Mouse (Mus musculus) layer of hippocampus, adult 2 months (tissue): Measurements from ENCODE around the gene Tcf3. TPM values are rescaled to one million over a fixed set of nuclear protein-coding genes. Genes with fewer than 3 reads are reported as not detected.

ENCODE experiments used
- DNase-seq, 2 experiments: peaks; one replicate each; pipeline ENCODE4 v3.0.0; 2022; ENCODE audit warnings: low spot score in 2 of 2
- H3K27ac ChIP-seq: fragments of 200-600 bp; 2 replicates; pipeline ENCODE4 v1.8.1; 2022
- H3K4me3 ChIP-seq: fragments of 200-600 bp; 2 replicates; pipeline ENCODE4 v1.8.1; 2022; ENCODE audit warnings: mild to moderate bottlenecking
- CTCF ChIP-seq: fragments of 200-600 bp; conservative IDR thresholded peaks from 2 replicates; pipeline ENCODE4 v1.8.1; 2022; ENCODE audit warnings: antibody characterized with exemption, mild to moderate bottlenecking, moderate library complexity
- long read RNA-seq, 2 experiments: library from polyadenylated mRNA; stranded (forward); transcript quantifications; one replicate each; pipeline ENCODE4 v2.0.0; 2021; ENCODE audit warnings: borderline mapping rate in 2 of 2
- total RNA-seq, 2 experiments: library from RNA; stranded (reverse); gene quantifications; 2 replicates each; pipeline ENCODE4 v1.2.3; 2021

Tcf3 gene
- 10 to 100 TPM; 27.6 to 31.6 TPM for total RNA-seq
- long read RNA-seq, experiment 1, transcript Tcf3-209 (19 exons, 2,950 nt), result major isoform, 8 of 44 reads
- long read RNA-seq, experiment 1, transcript Tcf3-202 (19 exons, 2,829 nt), result minor isoform, 5 of 44 reads
- long read RNA-seq, experiment 1, partial matches to known transcripts, result 4 of 44 reads
- long read RNA-seq, experiment 1, other reads (novel, unspliced or antisense), result 18 of 44 reads
- long read RNA-seq, experiment 2, transcript Tcf3-209 (19 exons, 2,950 nt), result major isoform, 12 of 50 reads
- long read RNA-seq, experiment 2, transcript Tcf3-202 (19 exons, 2,829 nt), result minor isoform, 10 of 50 reads
- long read RNA-seq, experiment 2, partial matches to known transcripts, result 5 of 50 reads
- long read RNA-seq, experiment 2, other reads (novel, unspliced or antisense), result 11 of 50 reads

- Histone ChIP-seq H3K4me3 (peak within 1 kb of the TSS; percentile 90), H3K27ac (peak within 1 kb of the TSS; percentile 100)
- no peak for TF ChIP-seq CTCF
- DNase-seq, result peak; percentile 93 to 98
Observed at GRCm38 (mm10) chr10:80433513-80434232, at the start of gene Tcf3. Tcf3 (minus strand) TSS chr10:80433647.

DNA sequence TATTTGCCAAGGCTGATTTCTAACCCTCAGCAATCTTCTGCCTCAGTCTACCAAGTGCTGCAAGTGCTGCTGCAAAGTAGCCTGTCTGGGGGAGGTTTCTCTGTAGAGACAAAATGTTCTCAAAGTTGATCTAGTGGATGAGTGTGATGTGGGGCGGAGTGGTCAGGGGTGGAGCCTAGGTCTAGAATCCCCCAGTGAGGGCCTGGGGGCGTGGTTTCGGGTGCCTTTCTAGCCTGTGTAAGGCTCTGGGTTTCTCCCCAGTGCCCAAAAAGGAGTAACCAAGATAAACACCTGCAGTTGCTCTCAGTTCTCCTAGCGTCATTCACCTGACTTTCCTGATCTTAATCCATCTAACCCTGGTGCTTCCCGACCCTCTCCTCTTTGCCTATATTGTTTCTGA lies 47.6 kb upstream of the Tcf3 start:
- Histone ChIP-seq H3K4me3 (no peak overlapping the region), H3K27ac (no peak overlapping the region)
- no peak for DNase-seq
- no peak for TF ChIP-seq CTCF

GRCm38 (mm10) chr10:80478531-80478930 lies 45.1 kb upstream of the Tcf3 start:
- DNase-seq, result no peak
- Histone ChIP-seq H3K27ac (no peak overlapping the region), H3K4me3 (no peak overlapping the region)
- no peak for TF ChIP-seq CTCF

DNA sequence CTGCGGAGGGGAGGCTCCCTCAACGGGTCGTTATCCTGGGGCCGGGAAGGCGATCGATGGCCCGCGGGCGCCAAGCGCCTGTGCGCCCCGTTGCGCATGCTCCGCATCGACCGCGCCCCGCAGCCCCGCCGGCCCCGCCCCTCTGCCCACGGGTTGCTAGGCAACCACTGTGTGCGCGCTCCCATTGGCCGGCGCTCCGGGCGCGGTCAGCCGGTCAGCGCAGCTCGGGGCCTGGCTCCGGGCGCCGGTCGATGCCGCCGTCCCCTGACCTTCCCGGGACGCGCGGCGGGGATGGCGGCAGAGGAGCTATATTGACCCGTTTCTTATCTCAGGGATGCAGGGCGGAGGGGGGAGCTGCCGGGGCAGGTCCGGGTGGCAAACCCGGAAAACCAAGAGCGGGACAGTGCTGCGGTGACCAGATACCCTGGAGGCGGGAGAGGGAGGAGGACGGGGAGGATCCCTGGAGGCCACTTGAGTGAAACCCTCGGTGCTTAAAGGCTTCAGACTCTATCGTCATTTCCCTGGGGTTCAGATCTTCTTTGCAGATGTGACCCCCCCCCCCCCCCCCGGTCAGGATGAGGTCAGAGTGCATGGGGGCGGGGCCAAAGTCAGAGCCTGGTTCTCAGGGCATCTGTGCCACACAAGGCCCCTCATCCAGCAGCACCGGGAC lies 42.0 kb upstream of the Tcf3 start:
- peak overlapping the region; percentile 92 for H3K27ac ChIP-seq
- TF ChIP-seq CTCF, result no peak
- peak; percentile 84 to 90 for DNase-seq
- H3K4me3 ChIP-seq, result peak overlapping the region; percentile 77

DNA sequence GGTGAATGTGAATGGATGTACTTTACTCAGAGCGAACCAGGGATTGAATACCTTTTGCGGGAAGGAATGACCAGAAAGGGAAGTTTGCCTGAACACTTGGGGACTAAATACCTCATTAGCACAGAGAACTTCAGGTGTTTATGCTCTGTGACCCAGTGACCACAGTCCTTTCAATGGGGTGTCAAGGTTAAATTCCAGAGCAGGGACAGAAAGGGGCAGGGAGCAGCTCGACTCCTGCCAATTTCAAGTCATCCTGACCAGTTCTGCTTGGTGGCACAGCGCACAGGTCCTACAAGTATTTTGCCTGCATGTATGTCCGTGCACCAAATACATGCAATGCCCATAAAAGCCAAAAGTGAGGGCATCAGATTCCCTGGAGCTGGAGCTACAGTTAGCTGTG lies 31.6 kb upstream of the Tcf3 start:
- no peak for DNase-seq
- no peak for TF ChIP-seq CTCF
- Histone ChIP-seq H3K4me3 (no peak overlapping the region), H3K27ac (no peak overlapping the region)

- DNase-seq, result no peak
- TF ChIP-seq CTCF, result no peak
- H3K4me3 ChIP-seq, result no peak overlapping the region
- H3K27ac ChIP-seq, result no peak overlapping the region
Observed at GRCm38 (mm10) chr10:80464381-80465035, 31.1 kb upstream of the Tcf3 start.

GRCm38 (mm10) chr10:80461346-80461745 lies 27.9 kb upstream of the Tcf3 start:
- Histone ChIP-seq H3K4me3 (no peak overlapping the region), H3K27ac (no peak overlapping the region)
- DNase-seq, result no peak
- TF ChIP-seq CTCF, result no peak

GRCm38 (mm10) chr10:80460324-80460723 lies 26.9 kb upstream of the Tcf3 start:
- no peak for DNase-seq
- H3K4me3 ChIP-seq, result no peak overlapping the region
- H3K27ac ChIP-seq, result no peak overlapping the region
- TF ChIP-seq CTCF, result no peak

- no peak overlapping the region for H3K4me3 ChIP-seq
- no peak for DNase-seq
- TF ChIP-seq CTCF, result no peak
- H3K27ac ChIP-seq, result no peak overlapping the region
Observed at GRCm38 (mm10) chr10:80459671-80460070, 26.2 kb upstream of the Tcf3 start.

DNA sequence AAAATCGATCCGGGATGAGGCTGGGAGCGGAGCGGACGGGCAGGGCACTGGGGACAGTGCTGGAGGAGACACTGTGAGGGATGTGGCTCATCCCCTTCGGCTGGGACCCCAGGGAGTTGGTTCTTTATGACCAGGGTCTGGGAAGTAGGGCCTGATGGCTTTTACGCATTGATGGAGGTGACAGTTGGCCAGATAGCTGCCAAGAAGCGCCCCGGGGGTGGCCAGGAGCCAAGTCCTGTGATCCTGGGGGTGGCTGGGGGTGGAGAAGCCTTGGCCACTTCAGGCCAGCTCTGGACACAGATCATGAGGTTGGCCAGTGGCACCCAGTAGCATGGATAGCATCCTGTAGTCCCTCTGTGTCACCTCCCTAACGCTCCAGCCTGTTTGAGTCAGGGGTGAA lies 25.8 kb upstream of the Tcf3 start:
- Histone ChIP-seq H3K27ac (no peak overlapping the region), H3K4me3 (no peak overlapping the region)
- TF ChIP-seq CTCF, result no peak
- DNase-seq, result no peak

- H3K4me3 ChIP-seq, result no peak overlapping the region
- H3K27ac ChIP-seq, result no peak overlapping the region
- no peak for TF ChIP-seq CTCF
- no peak for DNase-seq
Observed at GRCm38 (mm10) chr10:80455697-80456096, 22.2 kb upstream of the Tcf3 start.

GRCm38 (mm10) chr10:80454781-80455180 lies 21.3 kb upstream of the Tcf3 start:
- Histone ChIP-seq H3K4me3 (no peak overlapping the region), H3K27ac (no peak overlapping the region)
- TF ChIP-seq CTCF, result no peak
- no peak for DNase-seq

DNA sequence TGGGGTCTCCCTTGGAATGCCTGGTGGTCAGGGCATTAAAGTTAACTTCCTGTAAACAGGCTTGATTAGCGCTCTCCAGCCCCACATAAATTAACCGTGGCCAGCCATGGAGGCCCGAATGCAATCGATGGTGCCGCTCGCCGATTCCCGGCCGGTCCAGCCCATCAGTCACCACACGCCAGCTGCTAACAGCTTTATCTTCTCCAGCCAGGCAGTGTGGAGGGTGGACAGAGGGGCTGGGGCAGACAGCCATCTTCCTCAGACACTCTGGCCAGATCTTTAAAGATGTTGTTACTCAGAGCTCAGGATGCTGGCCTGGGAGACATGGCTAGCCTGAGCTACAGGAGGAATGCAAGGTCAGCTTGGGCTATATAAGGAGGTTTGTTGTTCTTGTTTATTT lies 20.2 kb upstream of the Tcf3 start:
- Histone ChIP-seq H3K4me3 (no peak overlapping the region), H3K27ac (no peak overlapping the region)
- DNase-seq, result no peak
- no peak for TF ChIP-seq CTCF
